Mouse (Mus musculus) lung, embryonic 14.5 days (tissue): ENCODE data around the gene 9030025P20Rik. TPM values are rescaled to one million over a fixed set of nuclear protein-coding genes. Genes with fewer than 3 reads are reported as not detected.
"Not testable (repeated sequence)": the region's sequence is repeated elsewhere in the genome, so short reads cannot be mapped to it uniquely, and the experiment has no call there.

Experiments used
- ATAC-seq: fragments of 200-750 bp; cut with Nextera tagmentation; 2 replicates; pipeline ENCODE4 v1.8.0; 2017; ENCODE audit warnings: mild to moderate bottlenecking, moderate TSS enrichment, moderate library complexity; ENCODE audit not compliant: insufficient read depth
- DNase-seq: peaks from one replicate; pipeline ENCODE4 v3.0.0-alpha.2; 2015
- H3K27ac ChIP-seq: fragments of 300-500 bp; sonication (generic); 2 replicates; pipeline ENCODE4 v1.5.1; 2014; ENCODE audit warnings: low read depth, mild to moderate bottlenecking, moderate library complexity
- H3K27me3 ChIP-seq: fragments of 300-500 bp; sonication (generic); 2 replicates; pipeline ENCODE4 v1.6.1; 2014; ENCODE audit warnings: low read length, control low read depth; ENCODE audit not compliant: insufficient read depth
- H3K36me3 ChIP-seq: fragments of 300-500 bp; sonication (generic); 2 replicates; pipeline ENCODE4 v1.6.1; 2014; ENCODE audit warnings: control low read depth; ENCODE audit not compliant: insufficient read depth
- H3K4me1 ChIP-seq: fragments of 300-500 bp; sonication (generic); 2 replicates; pipeline ENCODE4 v1.6.1; 2014; ENCODE audit warnings: antibody characterized with exemption, control low read depth; ENCODE audit not compliant: insufficient read depth
- H3K4me2 ChIP-seq: fragments of 300-500 bp; sonication (generic); 2 replicates; pipeline ENCODE4 v1.6.1; 2014; ENCODE audit warnings: mild to moderate bottlenecking
- H3K4me3 ChIP-seq: fragments of 300-500 bp; sonication (generic); 2 replicates; pipeline ENCODE4 v1.5.1; 2014; ENCODE audit warnings: low read depth, low read length
- H3K9ac ChIP-seq: fragments of 300-500 bp; sonication (generic); 2 replicates; pipeline ENCODE4 v1.6.1; 2014
- H3K9me3 ChIP-seq: fragments of 300-500 bp; sonication (generic); 2 replicates; pipeline ENCODE4 v1.6.1; 2016; ENCODE audit warnings: low read depth, low read length, control low read depth
- CTCF ChIP-seq: IDR thresholded peaks from 2 replicates; pipeline ENCODE4 v1.5.1; 2016; ENCODE audit warnings: antibody characterized with exemption, low read depth
- WGBS: fragments of 180-500 bp; shearing (Covaris S2); extraction: QIAGEN DNeasy Blood & Tissue Kit; methylation state at CpG from one replicate; pipeline ENCODE4 v1.1.7; 2014; 5-methylcytosine and 5-hydroxymethylcytosine counted together
- polyA plus RNA-seq: library from polyadenylated mRNA; unstranded; fragments of >200 nt; fragmentation: Nextera tagmentation; extraction: Ambion mirVana; gene quantifications from 2 replicates; pipeline ENCODE4 v1.2.1, GENCODE M21; 2014

Gene 9030025P20Rik
- polyA plus RNA-seq, 1 experiment from 2014 or later, result 10.3 TPM

DNA sequence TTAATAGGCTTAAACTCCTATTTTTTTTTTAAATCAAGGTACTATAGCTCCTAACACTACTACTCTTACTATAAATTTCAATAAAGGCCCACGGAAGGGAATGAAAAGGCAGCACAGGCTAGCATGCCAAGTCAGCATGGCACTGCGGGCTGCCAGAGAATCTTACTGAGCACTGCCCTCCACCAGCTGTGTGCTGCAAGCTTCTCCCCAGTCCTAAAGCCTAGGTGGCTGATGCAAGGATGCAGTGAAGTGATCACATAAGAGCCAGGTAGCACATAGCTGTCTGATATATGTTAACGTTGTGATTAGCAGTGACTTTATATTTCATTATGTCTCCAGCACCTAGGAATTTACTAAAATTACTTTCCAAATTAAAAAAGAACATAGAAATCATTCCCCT, 18.3 kb upstream of the 9030025P20Rik start:
- Histone ChIP-seq H3K27ac (no peak overlapping the region), H3K36me3 (peaks cover 10% of the 10 kb centered on the region), H3K9me3 (no peaks in the 10 kb centered on the region), H3K4me1 (0 out of 2 replicates have a peak, but pooled peaks cover 4% of the 10 kb centered on the region), H3K9ac (peak overlapping the region; percentile 62), H3K4me2 (peak overlapping the region; percentile 84), H3K27me3 (no peaks in the 10 kb centered on the region), H3K4me3 (peak overlapping the region; percentile 65)
- WGBS, result 26% methylated on average over 3 of the region's 3 CpGs
- no peak for TF ChIP-seq CTCF
- no peak for ATAC-seq
- peak; percentile 3 for DNase-seq

DNA sequence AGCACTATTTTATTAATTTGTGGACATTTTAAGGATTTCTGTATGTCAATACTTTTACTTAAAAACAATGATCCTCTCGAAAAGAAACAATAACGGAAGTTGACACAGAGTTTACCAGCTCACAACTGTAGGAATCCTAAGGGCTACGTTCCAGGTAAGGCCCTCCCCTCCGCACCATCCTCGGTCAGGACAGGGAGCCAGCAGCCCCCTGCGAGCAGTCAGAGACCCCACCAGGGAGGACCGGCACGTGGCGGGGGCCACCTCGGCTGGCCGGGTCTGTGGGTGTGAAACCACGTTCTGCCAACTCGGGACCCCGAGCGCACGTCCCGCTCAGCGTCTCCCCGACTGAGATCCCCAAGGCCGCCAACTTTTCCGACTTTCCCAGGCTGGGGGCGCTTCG, 17.7 kb upstream of the 9030025P20Rik start:
- H3K27ac ChIP-seq, result no peak overlapping the region
- WGBS, result under 1% methylated on average over 20 of the region's 23 CpGs
- ATAC-seq, result peak; percentile 13

DNA sequence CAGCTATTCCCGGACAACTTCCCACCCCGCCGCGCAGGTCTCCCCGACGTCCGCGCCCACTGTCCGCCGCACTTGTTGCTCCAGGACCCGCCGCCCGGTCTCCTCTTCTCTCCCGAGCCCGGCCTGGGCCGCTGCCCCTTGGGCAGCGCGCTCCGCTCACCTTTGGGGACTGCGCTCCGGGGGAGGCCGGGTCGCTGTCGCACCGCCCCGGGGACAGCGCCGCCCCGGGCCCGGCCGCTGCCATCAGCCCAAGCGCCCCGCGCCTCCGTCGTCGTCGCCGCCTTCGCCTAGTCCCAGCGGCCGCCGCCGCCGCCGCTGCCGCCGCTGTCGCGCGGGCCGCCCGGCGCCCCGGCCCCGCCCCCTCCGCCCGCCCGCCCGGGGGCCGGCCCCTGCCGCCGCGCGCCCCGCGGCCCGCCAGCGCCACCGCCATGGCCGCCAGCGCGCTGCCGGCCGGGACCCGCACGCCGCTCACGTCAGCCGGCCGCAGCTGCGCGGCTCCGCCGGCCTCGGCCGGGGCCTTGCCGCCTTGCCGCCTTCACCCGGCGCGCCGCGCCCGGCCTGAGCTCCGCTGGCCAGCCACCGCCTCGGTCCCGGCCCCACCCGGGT, 17.2 kb upstream of the 9030025P20Rik start, which contains the start of gene Phf10:
Phf10 (minus strand) TSS at position 323 of the 606 bp plus-strand sequence.
- ATAC-seq (peak; percentile 82), DNase-seq (peak; percentile 33)
- peak within 1 kb of the TSS; percentile 84 for H3K4me2 ChIP-seq
- H3K27ac ChIP-seq, result peak within 1 kb of the TSS; percentile 60; the same call in 1 of the 2 replicates
- H3K4me3 ChIP-seq, result peak within 1 kb of the TSS; percentile 65
- under 1% methylated on average over 33 of the region's 100 CpGs for WGBS
- not testable (repeated sequence) for H3K27me3 ChIP-seq, H3K4me1 ChIP-seq, H3K36me3 ChIP-seq, H3K9me3 ChIP-seq
- peak within 1 kb of the TSS; percentile 72 for H3K9ac ChIP-seq

More for the DNA sequence above, 17.7 kb upstream of the 9030025P20Rik start:
- H3K4me1 ChIP-seq, result 0 out of 2 replicates have a peak, but pooled peaks cover 4% of the 10 kb centered on the region
- peak; percentile 9 for DNase-seq
- H3K9me3 ChIP-seq, result no peaks in the 10 kb centered on the region
- H3K9ac ChIP-seq, result peak overlapping the region; percentile 72
- H3K4me3 ChIP-seq, result peak overlapping the region; percentile 65
- H3K4me2 ChIP-seq, result peak overlapping the region; percentile 84
- TF ChIP-seq CTCF, result no peak
- H3K36me3 ChIP-seq, result peaks cover 10% of the 10 kb centered on the region
- H3K27me3 ChIP-seq, result no peaks in the 10 kb centered on the region

DNA sequence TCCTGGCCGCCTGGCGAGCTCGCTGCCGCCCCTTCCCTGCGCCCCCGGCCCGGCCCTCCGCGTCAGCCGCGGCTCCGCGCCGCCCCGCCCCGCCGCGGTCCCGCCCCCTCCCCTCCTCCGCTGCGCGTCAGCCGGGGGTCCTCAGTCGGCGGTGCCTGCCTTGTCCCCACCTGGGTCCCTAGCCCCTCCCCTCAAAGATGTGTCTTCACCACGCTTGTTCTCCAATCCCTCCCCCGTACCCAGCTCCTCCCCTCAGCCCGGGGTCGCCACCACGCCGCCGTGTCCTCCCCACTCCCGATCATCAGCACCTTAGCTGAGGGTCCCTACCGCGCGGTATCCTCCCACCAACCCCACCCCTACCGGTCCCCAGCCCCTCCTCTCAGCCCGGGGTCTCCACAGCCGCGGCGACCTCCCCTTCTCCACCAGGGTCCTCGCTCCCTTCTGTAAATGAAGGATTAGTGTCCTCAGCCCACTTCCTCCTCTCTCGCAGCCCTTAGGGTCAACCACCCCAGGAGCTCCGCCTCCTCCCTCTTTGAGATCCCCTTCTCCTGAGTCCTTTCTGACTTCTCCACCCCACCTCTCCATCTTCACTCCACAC, 16.6 kb upstream of the 9030025P20Rik start:
- not testable (repeated sequence) for H3K27ac ChIP-seq, H3K4me3 ChIP-seq, H3K36me3 ChIP-seq, H3K27me3 ChIP-seq, H3K4me1 ChIP-seq, H3K9me3 ChIP-seq, H3K4me2 ChIP-seq, H3K9ac ChIP-seq, DNase-seq
- WGBS, result no CpG with 5 or more reads among the region's 44 CpGs
- ATAC-seq, result peak; percentile 89

DNA sequence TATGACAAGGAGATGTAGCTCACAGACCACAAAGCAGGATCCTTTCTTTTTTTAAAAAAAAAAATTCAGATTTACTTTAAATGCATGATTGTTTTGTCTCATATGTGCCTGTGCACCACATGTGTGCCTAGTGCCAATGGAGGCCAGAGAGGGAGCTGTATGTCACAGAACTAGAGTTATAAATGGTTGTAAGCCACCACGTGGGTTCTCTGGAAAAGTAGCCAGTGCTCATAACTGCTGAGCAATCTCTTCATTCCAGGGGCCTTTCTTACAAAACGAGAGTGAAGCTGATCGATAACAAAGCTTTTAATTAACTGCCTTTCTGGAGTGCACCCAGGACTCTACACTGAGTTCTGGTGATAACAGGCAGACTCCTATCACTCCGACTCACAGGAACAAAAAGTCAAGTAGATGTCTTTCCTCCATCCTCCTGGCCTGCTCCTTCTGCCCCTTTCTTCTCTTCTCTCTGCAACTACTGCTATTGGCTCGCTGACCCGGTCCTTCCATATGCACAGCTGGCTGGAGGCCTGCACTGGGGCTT, 9.8 kb upstream of the 9030025P20Rik start:
- not testable (repeated sequence) for H3K27me3 ChIP-seq, H3K36me3 ChIP-seq, H3K27ac ChIP-seq, H3K4me1 ChIP-seq, ATAC-seq, DNase-seq, H3K4me2 ChIP-seq, H3K4me3 ChIP-seq, H3K9ac ChIP-seq, H3K9me3 ChIP-seq
- no CpG with 5 or more reads among the region's 6 CpGs for WGBS

DNA sequence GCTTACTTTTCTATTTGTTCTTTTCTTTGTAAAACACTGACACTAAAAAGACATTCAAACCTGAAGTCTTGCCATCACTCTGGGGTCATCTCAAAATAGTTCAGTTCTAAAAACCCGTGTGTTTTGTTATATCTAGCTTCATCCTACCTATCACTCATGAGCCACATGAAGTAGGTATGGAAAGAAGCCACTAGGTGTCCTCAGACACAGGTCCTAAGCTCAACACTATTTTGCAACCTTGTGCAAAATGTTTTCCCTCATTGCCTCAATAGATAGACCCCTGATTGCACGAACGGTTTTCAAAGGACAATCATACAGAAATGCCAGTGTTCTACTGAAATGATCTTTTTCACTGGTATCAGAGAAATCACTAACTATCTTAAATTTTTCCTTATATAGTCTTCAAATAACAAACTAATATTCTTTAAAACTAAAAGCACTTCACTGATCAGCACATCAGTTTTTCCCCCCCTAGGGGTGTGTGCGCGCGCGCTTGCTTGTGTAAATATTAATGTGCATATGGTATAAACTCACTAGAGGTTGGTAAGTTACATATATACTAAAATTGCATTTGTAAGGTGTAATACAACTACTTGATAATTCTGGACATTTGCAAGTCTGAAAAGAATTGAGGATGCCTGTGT, 428 bp upstream of the 9030025P20Rik start:
- not testable (repeated sequence) for H3K9ac ChIP-seq, H3K9me3 ChIP-seq, H3K4me3 ChIP-seq, H3K27ac ChIP-seq, H3K36me3 ChIP-seq, H3K4me2 ChIP-seq, H3K27me3 ChIP-seq, H3K4me1 ChIP-seq, DNase-seq
- 0% methylated on average over 4 of the region's 7 CpGs for WGBS
- ATAC-seq, result peak; percentile 4

DNA sequence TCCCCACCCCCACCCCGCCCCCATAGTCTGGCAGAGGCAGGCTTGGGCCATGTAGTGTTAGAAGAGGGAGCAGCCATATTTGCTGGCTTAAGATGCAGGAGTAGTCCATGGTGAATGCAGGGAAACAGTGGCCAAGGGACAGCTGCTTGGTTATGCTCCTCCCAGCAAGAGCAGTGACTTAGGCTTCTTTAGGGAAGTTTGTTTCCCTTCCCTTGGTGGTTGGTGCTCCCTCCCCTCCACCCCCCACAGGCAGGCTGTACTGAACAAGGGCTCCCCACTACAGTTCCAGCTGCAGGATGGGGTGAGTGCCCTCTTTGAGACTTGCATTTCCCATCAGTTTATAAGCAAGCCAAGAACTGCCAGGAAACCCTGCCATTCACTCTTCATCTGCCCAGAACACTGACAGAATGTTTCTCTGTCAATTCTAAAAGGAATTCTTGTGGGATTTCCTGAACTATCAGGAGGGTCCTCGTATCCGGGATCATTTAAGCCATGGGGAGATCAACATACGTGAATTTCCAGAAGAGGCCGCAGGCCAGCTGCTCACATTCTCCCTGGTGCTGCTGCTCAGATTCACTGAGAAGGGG, 11.9 kb downstream of the 9030025P20Rik start:
- H3K9me3 ChIP-seq, H3K27ac ChIP-seq, H3K4me3 ChIP-seq, H3K9ac ChIP-seq, H3K36me3 ChIP-seq, H3K27me3 ChIP-seq, H3K4me1 ChIP-seq, DNase-seq, ATAC-seq, H3K4me2 ChIP-seq: not testable (repeated sequence)
- 89% methylated on average over 4 of the region's 5 CpGs for WGBS

DNA sequence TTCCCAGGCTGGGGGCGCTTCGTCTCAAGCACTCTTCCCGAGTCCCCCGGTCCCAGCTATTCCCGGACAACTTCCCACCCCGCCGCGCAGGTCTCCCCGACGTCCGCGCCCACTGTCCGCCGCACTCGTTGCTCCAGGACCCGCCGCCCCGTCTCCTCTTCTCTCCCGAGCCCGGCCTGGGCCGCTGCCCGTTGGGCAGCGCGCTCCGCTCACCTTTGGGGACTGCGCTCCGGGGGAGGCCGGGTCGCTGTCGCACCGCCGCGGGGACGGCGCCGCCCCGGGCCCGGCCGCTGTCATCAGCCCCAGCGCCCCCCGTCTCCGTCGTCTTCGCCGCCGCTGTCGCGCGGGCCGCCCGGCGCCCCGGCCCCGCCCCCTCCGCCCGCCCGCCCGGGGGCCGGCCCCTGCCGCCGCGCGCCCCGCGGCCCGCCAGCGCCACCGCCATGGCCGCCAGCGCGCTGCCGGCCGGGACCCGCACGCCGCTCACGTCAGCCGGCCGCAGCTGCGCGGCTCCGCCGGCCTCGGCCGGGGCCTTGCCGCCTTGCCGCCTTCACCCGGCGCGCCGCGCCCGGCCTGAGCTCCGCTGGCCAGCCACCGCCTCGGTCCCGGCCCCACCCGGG, 14.4 kb downstream of the 9030025P20Rik start:
- not testable (repeated sequence) for H3K27me3 ChIP-seq, DNase-seq, H3K4me1 ChIP-seq, H3K4me2 ChIP-seq, H3K9me3 ChIP-seq, H3K9ac ChIP-seq, H3K4me3 ChIP-seq, H3K36me3 ChIP-seq, H3K27ac ChIP-seq
- ATAC-seq, result peak; percentile 78
- WGBS, result no CpG with 5 or more reads among the region's 98 CpGs

DNA sequence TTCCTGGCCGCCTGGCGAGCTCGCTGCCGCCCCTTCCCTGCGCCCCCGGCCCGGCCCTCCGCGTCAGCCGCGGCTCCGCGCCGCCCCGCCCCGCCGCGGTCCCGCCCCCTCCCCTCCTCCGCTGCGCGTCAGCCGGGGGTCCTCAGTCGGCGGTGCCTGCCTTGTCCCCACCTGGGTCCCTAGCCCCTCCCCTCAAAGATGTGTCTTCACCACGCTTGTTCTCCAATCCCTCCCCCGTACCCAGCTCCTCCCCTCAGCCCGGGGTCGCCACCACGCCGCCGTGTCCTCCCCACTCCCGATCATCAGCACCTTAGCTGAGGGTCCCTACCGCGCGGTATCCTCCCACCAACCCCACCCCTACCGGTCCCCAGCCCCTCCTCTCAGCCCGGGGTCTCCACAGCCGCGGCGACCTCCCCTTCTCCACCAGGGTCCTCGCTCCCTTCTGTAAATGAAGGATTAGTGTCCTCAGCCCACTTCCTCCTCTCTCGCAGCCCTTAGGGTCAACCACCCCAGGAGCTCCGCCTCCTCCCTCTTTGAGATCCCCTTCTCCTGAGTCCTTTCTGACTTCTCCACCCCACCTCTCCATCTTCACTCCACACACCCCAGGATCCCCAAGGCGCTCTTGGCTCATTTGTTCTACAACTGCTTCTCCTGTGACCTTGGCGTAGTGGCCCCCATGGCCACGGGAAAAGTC, 15.0 kb downstream of the 9030025P20Rik start:
- not testable (repeated sequence) for H3K27me3 ChIP-seq, H3K9me3 ChIP-seq, DNase-seq, H3K27ac ChIP-seq, H3K4me3 ChIP-seq, H3K9ac ChIP-seq, H3K4me2 ChIP-seq, H3K4me1 ChIP-seq, H3K36me3 ChIP-seq
- peak; percentile 84 for ATAC-seq
- WGBS, result no CpG with 5 or more reads among the region's 47 CpGs
